Mouse (Mus musculus) activated CD4-positive, CD25-positive, alpha-beta regulatory T cell, adult 4 months (primary cell): ENCODE results near the gene Ppfibp1. TPM values are rescaled to one million over a fixed set of nuclear protein-coding genes. Genes with fewer than 3 reads are reported as not detected.

Experiments
- ATAC-seq: one replicate; pipeline ENCODE4 v1.8.0; 2017
- polyA plus RNA-seq, 2 experiments: library from polyadenylated mRNA; unstranded; fragments of 100-300 nt; shearing (Covaris generic); gene quantifications; one replicate each; pipeline ENCODE4 v1.2.1; 2017

The Ppfibp1 gene
- polyA plus RNA-seq, 2 experiments from 2014 or later: 5.2 to 7.8 TPM

- ATAC-seq: no peak
Measured at GRCm38 (mm10) chr6:146961832-146962481, 73.7 kb downstream of the Ppfibp1 start.

GRCm38 (mm10) chr6:146963396-146964150 lies 75.3 kb downstream of the Ppfibp1 start:
- ATAC-seq: no peak

- no peak for ATAC-seq
Measured at GRCm38 (mm10) chr6:146965139-146965772, 77.0 kb downstream of the Ppfibp1 start.

GRCm38 (mm10) chr6:146966446-146967019 lies 78.2 kb downstream of the Ppfibp1 start:
- ATAC-seq: no peak

- no peak for ATAC-seq
Measured at GRCm38 (mm10) chr6:146967836-146968235, 79.5 kb downstream of the Ppfibp1 start.

GRCm38 (mm10) chr6:146970811-146971210 lies 82.5 kb downstream of the Ppfibp1 start:
- ATAC-seq: no peak

- ATAC-seq: no peak
Measured at GRCm38 (mm10) chr6:146971366-146971765, 83.1 kb downstream of the Ppfibp1 start.

GRCm38 (mm10) chr6:146972009-146972408 lies 83.7 kb downstream of the Ppfibp1 start:
- ATAC-seq: no peak

GRCm38 (mm10) chr6:146972740-146973139 lies 84.5 kb downstream of the Ppfibp1 start:
- ATAC-seq: no peak

GRCm38 (mm10) chr6:146973406-146973805 lies 85.1 kb downstream of the Ppfibp1 start:
- no peak for ATAC-seq

- no peak for ATAC-seq
Measured at GRCm38 (mm10) chr6:146973830-146974229, 85.5 kb downstream of the Ppfibp1 start.

- no peak for ATAC-seq
Measured at GRCm38 (mm10) chr6:146976446-146976845, 88.2 kb downstream of the Ppfibp1 start.

GRCm38 (mm10) chr6:146978691-146979114 lies 90.4 kb downstream of the Ppfibp1 start:
- no peak for ATAC-seq

- ATAC-seq: no peak
Measured at GRCm38 (mm10) chr6:146979115-146979744, 90.9 kb downstream of the Ppfibp1 start.

- no peak for ATAC-seq
Measured at GRCm38 (mm10) chr6:146979953-146980352, 91.7 kb downstream of the Ppfibp1 start.

GRCm38 (mm10) chr6:146981249-146981835 lies 93.1 kb downstream of the Ppfibp1 start:
- no peak for ATAC-seq

GRCm38 (mm10) chr6:146984569-146984968 lies 96.3 kb downstream of the Ppfibp1 start:
- ATAC-seq: no peak

GRCm38 (mm10) chr6:146994236-146994635 lies 105.9 kb downstream of the Ppfibp1 start:
- ATAC-seq: no peak

- ATAC-seq: no peak
Measured at GRCm38 (mm10) chr6:146995391-146995790, 107.1 kb downstream of the Ppfibp1 start.

- no peak for ATAC-seq
Measured at GRCm38 (mm10) chr6:146995878-146996277, 107.6 kb downstream of the Ppfibp1 start.

- no peak for ATAC-seq
Measured at GRCm38 (mm10) chr6:146997006-146997405, 108.7 kb downstream of the Ppfibp1 start.

GRCm38 (mm10) chr6:146998710-146999109 lies 110.4 kb downstream of the Ppfibp1 start:
- no peak for ATAC-seq
